Mouse (Mus musculus) olfactory bulb, adult 2 months (tissue): ENCODE data around the gene Opa3.

Source experiments
- CTCF ChIP-seq: fragments of 200-500 bp; IDR thresholded peaks from 2 replicates; pipeline ENCODE4 v1.5.1; 2012; ENCODE audit warnings: low read depth, mild to moderate bottlenecking, low read length, moderate library complexity; ENCODE audit not compliant: insufficient read depth
- POLR2A ChIP-seq: fragments of 200-500 bp; IDR thresholded peaks from 2 replicates; pipeline ENCODE4 v1.6.1; 2012; ENCODE audit warnings: mild to moderate bottlenecking, low read depth, low read length, moderate library complexity; ENCODE audit not compliant: insufficient read depth

DNA sequence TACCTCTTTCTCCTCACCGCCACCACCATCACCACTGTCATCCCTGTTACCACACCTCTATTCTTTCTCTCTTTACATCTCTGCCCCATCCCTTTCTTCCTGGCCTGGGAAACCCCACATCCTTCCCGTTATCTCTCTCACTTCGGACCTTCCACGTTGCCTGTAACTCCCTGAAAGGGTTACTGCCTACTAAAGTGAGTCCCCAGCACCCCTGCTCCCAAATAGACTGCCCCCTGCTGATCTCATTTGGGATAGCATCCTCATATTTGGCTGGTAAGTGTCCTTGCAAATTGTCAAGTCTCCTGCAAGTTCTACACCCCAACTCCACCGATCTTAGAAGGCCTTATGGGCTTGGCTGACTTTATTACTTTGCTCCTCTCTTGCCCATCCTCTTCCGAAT is 31.5 kb upstream of the Opa3 start:
- TF ChIP-seq CTCF (peak; percentile 52; the same call in 1 of the 2 replicates), POLR2A (no peak)
